Mouse (Mus musculus): Measurements from ENCODE around the gene Fgfr2.

The Fgfr2 gene

DNA sequence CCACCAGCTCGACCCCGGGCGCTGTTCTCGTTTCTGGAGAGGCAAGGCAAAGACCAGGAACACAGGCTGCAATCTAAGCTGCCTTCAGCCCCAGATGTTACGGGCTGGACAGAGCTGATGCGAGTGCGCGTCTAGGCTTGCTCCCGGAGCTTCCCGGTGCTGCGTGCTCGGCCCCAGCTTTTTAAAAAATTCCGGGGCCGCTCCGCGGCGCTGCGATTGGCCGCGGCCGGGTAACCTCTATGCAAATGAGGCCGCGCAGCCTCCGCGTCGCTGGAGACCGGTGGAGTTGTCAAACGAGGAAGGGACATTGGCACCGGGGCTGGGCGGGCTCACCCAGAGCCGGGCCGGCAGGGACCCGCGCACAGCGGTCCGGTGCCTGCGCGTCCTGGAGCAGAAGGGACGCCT, 1569.4 kb downstream of the Fgfr2 start:
- peak in 1 of 2 experiments; percentile 26 for DNase-seq

- DNase-seq = no peak
Observed at GRCm38 (mm10) chr7:131552781-131553180, 1570.4 kb downstream of the Fgfr2 start.

- DNase-seq = no peak
Observed at GRCm38 (mm10) chr7:131551931-131552741, 1571.0 kb downstream of the Fgfr2 start.

GRCm38 (mm10) chr7:131551471-131551870, 1571.7 kb downstream of the Fgfr2 start:
- DNase-seq = no peak

GRCm38 (mm10) chr7:131548473-131548872, 1574.7 kb downstream of the Fgfr2 start, which contains the start of gene Hmx2:
Gene Hmx2 (plus strand): TSS chr7:131548773.
- no peak for DNase-seq

GRCm38 (mm10) chr7:131547481-131547880, 1575.7 kb downstream of the Fgfr2 start:
- DNase-seq = no peak

DNA sequence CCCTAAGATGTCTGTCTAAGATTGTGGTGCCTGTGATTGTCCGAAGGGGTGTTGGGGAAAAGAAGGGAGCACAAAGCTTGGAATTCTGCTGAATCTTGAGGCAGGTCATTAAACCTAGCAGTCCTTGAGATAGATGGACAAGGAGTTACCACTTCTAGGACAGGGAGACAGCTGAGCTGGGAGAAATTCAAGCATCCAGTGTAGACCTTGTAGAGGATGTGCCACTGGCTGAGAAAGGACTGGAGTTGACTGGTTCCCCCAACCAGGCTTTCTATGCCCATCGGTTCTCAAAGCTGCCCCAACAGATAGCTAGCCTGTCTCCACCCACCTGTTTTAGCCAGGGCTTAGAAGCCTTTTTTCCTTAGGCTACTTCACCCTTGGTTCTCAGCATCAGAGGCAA, 1576.7 kb downstream of the Fgfr2 start:
- no peak for DNase-seq

DNA sequence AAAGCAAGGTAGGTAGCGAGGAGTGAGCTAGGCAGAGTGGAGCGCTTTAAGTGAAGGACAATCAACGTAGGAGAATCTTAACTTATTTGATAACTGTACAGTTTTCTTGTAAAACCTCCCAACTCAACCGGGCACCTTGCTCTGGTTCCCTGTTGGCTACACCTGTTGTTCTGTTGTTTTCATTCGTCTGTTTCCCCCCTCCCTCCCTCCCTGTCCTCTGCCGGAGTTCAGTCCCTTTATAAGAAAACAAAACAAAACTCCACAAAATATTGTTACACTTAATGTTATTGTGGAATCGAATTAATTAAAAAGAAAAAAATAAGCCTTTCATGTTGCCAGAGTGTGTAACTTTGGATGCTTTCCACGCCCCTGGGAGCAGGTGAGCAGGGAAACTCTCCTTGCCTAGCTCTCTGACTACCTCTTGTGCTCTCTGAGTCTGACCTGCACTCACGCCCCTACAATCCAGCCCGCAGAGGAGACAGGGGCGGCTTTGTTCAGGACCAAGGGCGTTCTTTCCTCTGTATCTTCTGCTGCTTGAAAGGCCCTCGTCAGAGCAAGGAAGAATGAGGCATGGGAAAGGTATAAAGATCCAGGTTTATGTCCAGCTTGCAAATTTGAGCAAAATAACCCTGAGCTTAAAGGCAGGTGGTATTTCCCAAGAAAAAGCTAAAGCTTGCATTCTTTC, 1577.3 kb downstream of the Fgfr2 start:
- no peak for DNase-seq

- no peak for DNase-seq
Observed at GRCm38 (mm10) chr7:131544871-131545270, 1578.3 kb downstream of the Fgfr2 start.

- DNase-seq = no peak
Observed at GRCm38 (mm10) chr7:131543623-131544481, 1579.3 kb downstream of the Fgfr2 start.

- DNase-seq = no peak
Observed at GRCm38 (mm10) chr7:131542872-131543622, 1580.1 kb downstream of the Fgfr2 start.

DNA sequence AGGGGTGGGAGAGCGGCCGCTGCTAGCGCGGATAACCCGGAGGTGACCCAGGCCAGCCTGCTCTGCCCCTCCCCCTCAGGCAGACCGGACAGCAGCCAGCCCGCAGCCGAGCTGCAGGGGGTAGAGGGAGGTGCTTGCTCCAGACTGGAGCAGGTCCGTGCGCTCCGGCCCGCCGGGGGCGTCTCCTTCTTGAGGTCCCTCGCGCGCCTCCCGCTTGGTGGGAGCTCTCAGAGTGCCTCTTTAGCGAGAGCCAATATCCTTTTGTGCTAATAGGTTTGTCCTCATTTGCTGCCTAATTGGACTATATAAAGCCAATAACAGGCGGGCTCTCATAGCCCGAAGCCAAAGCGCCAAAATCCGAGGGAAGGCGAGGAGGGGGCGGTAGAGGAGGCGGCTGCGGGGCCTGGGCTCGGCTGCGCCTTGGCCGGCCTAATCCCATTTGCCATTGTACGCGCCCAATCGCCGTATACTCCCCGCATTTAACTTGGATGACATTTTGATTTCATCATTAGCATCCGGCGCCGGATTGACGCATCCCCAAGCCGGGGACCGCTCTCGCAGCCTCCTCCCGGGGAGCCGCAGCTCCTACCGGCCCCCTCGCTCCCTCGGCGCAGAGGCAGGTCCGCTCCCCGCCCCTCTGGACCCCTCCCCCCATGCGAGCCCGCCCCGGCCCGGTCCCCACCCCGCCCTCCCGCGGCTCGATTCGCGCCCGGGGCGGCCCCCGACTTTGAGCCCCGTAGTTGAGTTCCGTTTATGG, 1580.9 kb downstream of the Fgfr2 start, which contains the start of gene Hmx3:
Gene Hmx3, plus strand, starts transcription at position 753 of the 757 bp plus-strand sequence.
- no peak for DNase-seq

- DNase-seq = no peak
Observed at GRCm38 (mm10) chr7:131541184-131542114, 1581.7 kb downstream of the Fgfr2 start.

DNA sequence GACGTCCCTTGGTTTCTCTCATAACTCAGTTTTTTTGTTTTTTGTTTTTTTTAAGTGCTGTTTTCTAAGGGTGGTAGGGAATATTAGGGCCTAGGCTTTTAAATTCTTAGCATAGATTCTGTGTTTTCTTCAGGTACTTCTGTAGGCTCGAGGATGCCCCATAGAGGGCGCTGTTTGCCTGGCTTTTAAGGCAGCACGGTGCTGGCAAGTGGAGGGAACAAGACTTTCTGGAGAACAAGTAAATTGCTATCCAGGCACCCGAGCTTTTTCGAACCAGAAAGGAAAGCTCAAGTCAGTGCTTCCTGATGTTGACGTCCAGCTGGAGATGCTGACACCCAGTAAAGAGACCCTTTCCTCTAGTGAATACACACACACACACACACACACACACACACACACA, 1583.2 kb downstream of the Fgfr2 start:
- peak; percentile 78 to 89 for DNase-seq

GRCm38 (mm10) chr7:131503739-131504138, 1619.4 kb downstream of the Fgfr2 start:
- no peak for DNase-seq

DNA sequence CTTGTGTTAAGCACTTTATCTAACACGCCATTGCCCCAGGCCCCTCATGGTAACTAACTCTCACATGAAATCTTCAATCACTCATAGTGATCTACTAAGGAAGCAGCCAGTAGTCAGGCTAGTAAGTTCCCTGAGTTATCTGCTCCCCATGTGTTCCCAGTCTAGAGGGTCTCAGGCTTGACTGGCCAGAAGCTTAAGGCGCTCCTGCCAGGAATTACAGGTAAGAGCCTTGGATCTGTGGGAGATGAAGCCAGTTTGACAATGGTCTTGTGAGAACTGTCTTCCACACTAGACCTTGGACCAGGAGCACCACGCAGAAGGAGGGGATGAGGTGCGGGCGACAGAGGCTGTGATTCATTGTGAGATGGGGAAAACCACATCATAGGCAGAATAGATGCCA, 1644.7 kb downstream of the Fgfr2 start:
- no peak for DNase-seq

- DNase-seq = no peak
Observed at GRCm38 (mm10) chr7:131477140-131477539, 1646.0 kb downstream of the Fgfr2 start.

GRCm38 (mm10) chr7:131471551-131471950, 1651.6 kb downstream of the Fgfr2 start:
- DNase-seq = no peak

- no peak for DNase-seq
Observed at GRCm38 (mm10) chr7:131469506-131469905, 1653.6 kb downstream of the Fgfr2 start.

DNA sequence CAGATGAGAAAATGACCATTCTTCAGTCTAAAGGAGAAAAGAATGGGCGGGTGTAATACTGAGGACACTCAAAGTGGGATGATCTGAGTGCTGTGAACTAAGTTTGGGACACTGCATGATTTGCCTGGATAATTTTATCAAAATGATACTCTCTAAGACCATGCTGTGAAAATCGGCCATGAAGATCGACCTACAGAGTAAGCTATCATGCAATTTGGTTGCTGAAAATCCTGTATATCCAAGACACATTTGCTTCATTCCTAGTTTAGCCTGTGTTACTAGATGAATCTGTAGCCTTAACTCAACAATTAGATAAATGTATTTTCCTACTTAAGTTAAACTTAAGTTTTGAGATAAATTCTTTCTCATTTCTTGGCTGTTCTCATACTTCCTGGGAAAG, 1655.8 kb downstream of the Fgfr2 start:
- DNase-seq = no peak
